In the genomic region with DNA sequence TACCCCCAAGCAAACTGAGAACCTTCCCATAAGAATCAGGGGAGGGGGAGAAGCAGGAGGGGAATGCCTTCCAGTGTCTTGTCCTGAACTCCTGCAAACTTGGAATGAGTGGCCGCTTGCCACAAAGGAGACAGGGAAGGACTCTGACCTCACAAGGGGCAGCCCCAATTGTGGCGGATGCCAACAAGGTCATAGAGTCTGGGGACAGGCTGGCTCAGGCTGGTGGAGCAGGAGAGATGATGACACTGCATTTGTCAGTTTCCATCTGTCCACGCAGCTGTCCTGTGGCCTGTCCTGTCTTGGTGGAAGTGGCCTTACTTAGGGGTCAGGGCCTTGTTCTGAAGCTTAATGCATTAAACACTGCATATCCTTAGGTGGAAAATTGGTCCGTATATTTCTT, we compare ENCODE assay signal across 12 mouse cellular contexts.
DNase-seq lines count a peak whose midpoint lies in the region; ATAC-seq and TF ChIP-seq lines count a peak whose summit lies in the region.
"Had no signal": no experiment of that assay in that cellular context is flagged by ENCODE, and none has a peak within 500 bp of the region (broad histone marks: within the 10 kb centered on the region; RNA-seq: fewer than 3 reads in every experiment).

No protein-coding gene starts in this region.

- no peaks in the 10 kb centered on the region for H3K9me3 ChIP-seq in forebrain, embryonic 15.5 days
- H3K9me3 ChIP-seq: embryonic facial prominence, embryonic 15.5 days; hindbrain, embryonic 15.5 days; limb, embryonic 15.5 days had no signal

- no peak overlapping the region for H3K4me3 ChIP-seq in kidney, adult 2 months (ENCODE audit: insufficient read depth, low read depth, low read length)
- no peak overlapping the region for H3K4me3 ChIP-seq in forebrain, embryonic 15.5 days
- H3K4me3 ChIP-seq in layer of hippocampus, adult 2 months, result no peak overlapping the region
- H3K4me3 ChIP-seq in heart, adult 2 months, result no peak overlapping the region
- H3K4me3 ChIP-seq: embryonic facial prominence, embryonic 15.5 days; hindbrain, embryonic 15.5 days; limb, embryonic 15.5 days had no signal

- H3K27ac ChIP-seq in kidney, adult 2 months (ENCODE audit: insufficient read depth, low read depth, low read length), result no peak overlapping the region
- H3K27ac ChIP-seq in forebrain, embryonic 15.5 days (replicated peaks), result peak overlapping the region; percentile 73
- H3K27ac ChIP-seq in layer of hippocampus, adult 2 months, result no peak overlapping the region
- no peak overlapping the region for H3K27ac ChIP-seq in heart, adult 2 months
- H3K27ac ChIP-seq: embryonic facial prominence, embryonic 15.5 days; hindbrain, embryonic 15.5 days; limb, embryonic 15.5 days had no signal

- no peaks in the 10 kb centered on the region for H3K36me3 ChIP-seq in kidney, adult 2 months (ENCODE audit: control insufficient read depth, insufficient read depth, low read length)
- no peaks in the 10 kb centered on the region for H3K36me3 ChIP-seq in forebrain, embryonic 15.5 days
- no peaks in the 10 kb centered on the region for H3K36me3 ChIP-seq in heart, adult 2 months (ENCODE audit: control insufficient read depth, insufficient read depth, low read length)
- H3K36me3 ChIP-seq: embryonic facial prominence, embryonic 15.5 days; hindbrain, embryonic 15.5 days; limb, embryonic 15.5 days had no signal

- intact Hi-C loops in heart, adult 2 months (cut with DNase I), result no loop called here

- peak; percentile 32 for DNase-seq in kidney, adult 2 months
- DNase-seq in kidney, postnatal 14 days, result no peak
- DNase-seq in adrenal gland, postnatal 10 days, result peak; percentile 21
- peak; percentile 43 for DNase-seq in adrenal gland, postnatal 14 days
- DNase-seq in layer of hippocampus, adult 2 months (ENCODE audit: low spot score in 2 of 2), result no peak
- no peak for DNase-seq in heart, adult 2 months
- DNase-seq in layer of hippocampus, postnatal 36 days, result no peak
- DNase-seq: cerebellum, postnatal 25 days had no signal

- TF ChIP-seq EP300 in heart, adult 2 months (IDR thresholded peaks at IDR 0.05; ENCODE audit: insufficient read depth, low read depth, low read length), result no peak

- TF ChIP-seq CTCF in kidney, adult 2 months (conservative IDR thresholded peaks at IDR 0.05; ENCODE audit: insufficient read depth, insufficient read length, low read depth, low read length), result no peak
- no peak for TF ChIP-seq CTCF in layer of hippocampus, adult 2 months (conservative IDR thresholded peaks at IDR 0.05)
- TF ChIP-seq CTCF in heart, adult 2 months (IDR thresholded peaks at IDR 0.05), result no peak

- H3K4me2 ChIP-seq in forebrain, embryonic 15.5 days (replicated peaks), result no peak overlapping the region
- H3K4me2 ChIP-seq: embryonic facial prominence, embryonic 15.5 days; hindbrain, embryonic 15.5 days; limb, embryonic 15.5 days had no signal

- no peak for ATAC-seq in forebrain, embryonic 15.5 days (replicated peaks)

- H3K79me2 ChIP-seq in heart, adult 2 months (replicated peaks; ENCODE audit: control insufficient read depth, insufficient read depth, low read length), result no peaks in the 10 kb centered on the region

- WGBS in kidney, adult 2 months, result 65% methylated on average over 4 of the region's 4 CpGs
- 48% methylated on average over 4 of the region's 4 CpGs for WGBS in forebrain, embryonic 15.5 days
- 80% methylated on average over 4 of the region's 4 CpGs for WGBS in heart, adult 2 months

- H3K9ac ChIP-seq in forebrain, embryonic 15.5 days (replicated peaks), result no peak overlapping the region
- no peak overlapping the region for H3K9ac ChIP-seq in heart, adult 2 months (ENCODE audit: low read depth, low read length)
- H3K9ac ChIP-seq: embryonic facial prominence, embryonic 15.5 days; hindbrain, embryonic 15.5 days; limb, embryonic 15.5 days had no signal

- no peak for TF ChIP-seq POLR2A in kidney, adult 2 months (IDR thresholded peaks at IDR 0.05; ENCODE audit: low read depth, low read length)
- no peak for TF ChIP-seq POLR2A in heart, adult 2 months (IDR thresholded peaks at IDR 0.05; ENCODE audit: insufficient read depth, low read depth, low read length)

- H3K4me1 ChIP-seq in kidney, adult 2 months (ENCODE audit: control insufficient read depth, insufficient read depth, low read length), result no peaks in the 10 kb centered on the region
- peaks cover 39% of the 10 kb centered on the region for H3K4me1 ChIP-seq in forebrain, embryonic 15.5 days
- H3K4me1 ChIP-seq in heart, adult 2 months (ENCODE audit: control insufficient read depth, insufficient read depth, low read length), result no peaks in the 10 kb centered on the region

- no peaks in the 10 kb centered on the region for H3K27me3 ChIP-seq in kidney, adult 2 months (replicated peaks; ENCODE audit: control insufficient read depth, insufficient read depth, low read length)
- H3K27me3 ChIP-seq in forebrain, embryonic 15.5 days, result no peaks in the 10 kb centered on the region
- no peaks in the 10 kb centered on the region for H3K27me3 ChIP-seq in heart, adult 2 months (ENCODE audit: control insufficient read depth, insufficient read depth, low read length)
- H3K27me3 ChIP-seq: embryonic facial prominence, embryonic 15.5 days; hindbrain, embryonic 15.5 days; limb, embryonic 15.5 days had no signal

Comparison
In these comparisons a context has a peak if more than half of its experiments do, and no peak if none do; other contexts are left out.
1. DNase-seq: peak in kidney, adult 2 months (single experiment), adrenal gland, postnatal 10 days (single experiment) and adrenal gland, postnatal 14 days (single experiment); none in kidney, postnatal 14 days (single experiment), layer of hippocampus, adult 2 months (0 of 2), heart, adult 2 months (0 of 2) and layer of hippocampus, postnatal 36 days (0 of 2).